Mouse (Mus musculus) splenic B cell, adult 2 months (primary cell): ENCODE results near the gene Xntrpc.
A peak's percentile ranks its signal among the peaks of the same experiment; 100 is the strongest.

ENCODE experiments used
- DNase-seq: peaks from one replicate; pipeline ENCODE4 v3.0.0-alpha.2; 2011; ENCODE audit warnings: low read depth, low spot score
- H3K27me3 ChIP-seq: 2 replicates; pipeline ENCODE4 v1.6.1; 2012; ENCODE audit warnings: mild to moderate bottlenecking, low read length, moderate library complexity, mixed read lengths; ENCODE audit not compliant: control insufficient read depth, poor library complexity, insufficient read depth, severe bottlenecking
- H3K36me3 ChIP-seq: 2 replicates; pipeline ENCODE4 v1.6.1; 2012; ENCODE audit warnings: mild to moderate bottlenecking, low read length, moderate library complexity, mixed read lengths; ENCODE audit not compliant: control insufficient read depth, poor library complexity, insufficient read depth, severe bottlenecking

Xntrpc gene

GRCm38 (mm10) chr7:102102241-102102640 is 36.7 kb downstream of the Xntrpc start:
- no peaks in the 10 kb centered on the region; the same call in 1 of the 2 replicates for H3K27me3 ChIP-seq
- DNase-seq: no peak
- no peaks in the 10 kb centered on the region for H3K36me3 ChIP-seq

GRCm38 (mm10) chr7:102102696-102103095 is 37.2 kb downstream of the Xntrpc start:
- Histone ChIP-seq H3K36me3 (no peaks in the 10 kb centered on the region), H3K27me3 (no peaks in the 10 kb centered on the region; the same call in 1 of the 2 replicates)
- no peak for DNase-seq

- H3K36me3 ChIP-seq: no peaks in the 10 kb centered on the region
- no peaks in the 10 kb centered on the region; the same call in 1 of the 2 replicates for H3K27me3 ChIP-seq
- DNase-seq: no peak
These were observed 38.0 kb downstream of the Xntrpc start for GRCm38 (mm10) chr7:102103555-102103954.

GRCm38 (mm10) chr7:102104126-102104525 is 38.6 kb downstream of the Xntrpc start:
- DNase-seq: no peak
- Histone ChIP-seq H3K36me3 (no peaks in the 10 kb centered on the region), H3K27me3 (no peaks in the 10 kb centered on the region; the same call in 1 of the 2 replicates)

GRCm38 (mm10) chr7:102106700-102107141 is 41.2 kb downstream of the Xntrpc start:
- no peaks in the 10 kb centered on the region; the same call in 1 of the 2 replicates for H3K27me3 ChIP-seq
- DNase-seq: peak; percentile 14
- H3K36me3 ChIP-seq: no peaks in the 10 kb centered on the region

- no peaks in the 10 kb centered on the region; the same call in 1 of the 2 replicates for H3K27me3 ChIP-seq
- DNase-seq: no peak
- H3K36me3 ChIP-seq: no peaks in the 10 kb centered on the region
These were observed 42.7 kb downstream of the Xntrpc start for GRCm38 (mm10) chr7:102108206-102108605.

GRCm38 (mm10) chr7:102109171-102109570 is 43.7 kb downstream of the Xntrpc start, which contains the start of gene Art5:
Gene Art5 (minus strand): TSS chr7:102109489.
- Histone ChIP-seq H3K27me3 (no peaks in the 10 kb centered on the region; the same call in 1 of the 2 replicates), H3K36me3 (no peaks in the 10 kb centered on the region)
- no peak for DNase-seq

GRCm38 (mm10) chr7:102109746-102110145 is 44.2 kb downstream of the Xntrpc start:
- H3K36me3 ChIP-seq: no peaks in the 10 kb centered on the region
- DNase-seq: no peak

GRCm38 (mm10) chr7:102113151-102113729 is 47.7 kb downstream of the Xntrpc start:
- DNase-seq: no peak
- no peaks in the 10 kb centered on the region for H3K27me3 ChIP-seq

More at GRCm38 (mm10) chr7:102109746-102110145, 44.2 kb downstream of the Xntrpc start:
- H3K27me3 ChIP-seq: no peaks in the 10 kb centered on the region; the same call in 1 of the 2 replicates

GRCm38 (mm10) chr7:102116579-102117331 is 51.2 kb downstream of the Xntrpc start, which contains the start of gene Chrna10:
Gene Chrna10 (minus strand): TSS chr7:102116828.
- H3K27me3 ChIP-seq: no peaks in the 10 kb centered on the region
- peaks cover 6% of the 10 kb centered on the region; the same call in 1 of the 2 replicates for H3K36me3 ChIP-seq
- DNase-seq: no peak

More at GRCm38 (mm10) chr7:102113151-102113729, 47.7 kb downstream of the Xntrpc start:
- H3K36me3 ChIP-seq: no peaks in the 10 kb centered on the region

GRCm38 (mm10) chr7:102117382-102117781 is 51.9 kb downstream of the Xntrpc start:
- Histone ChIP-seq H3K36me3 (peaks cover 7% of the 10 kb centered on the region; the same call in 1 of the 2 replicates), H3K27me3 (no peaks in the 10 kb centered on the region)
- no peak for DNase-seq

- no peaks in the 10 kb centered on the region for H3K27me3 ChIP-seq
- peaks cover 8% of the 10 kb centered on the region; the same call in 1 of the 2 replicates for H3K36me3 ChIP-seq
- DNase-seq: no peak
These were observed 54.8 kb downstream of the Xntrpc start for GRCm38 (mm10) chr7:102120326-102120725.

- DNase-seq: no peak
- H3K27me3 ChIP-seq: no peaks in the 10 kb centered on the region
- H3K36me3 ChIP-seq: peaks cover 18% of the 10 kb centered on the region
These were observed 66.9 kb downstream of the Xntrpc start for GRCm38 (mm10) chr7:102132395-102132794.

GRCm38 (mm10) chr7:102137464-102137863 is 72.0 kb downstream of the Xntrpc start:
- peak; percentile 63 for DNase-seq
- peaks cover 14% of the 10 kb centered on the region for H3K36me3 ChIP-seq
- no peaks in the 10 kb centered on the region for H3K27me3 ChIP-seq

- DNase-seq: no peak
- peaks cover 14% of the 10 kb centered on the region for H3K36me3 ChIP-seq
- H3K27me3 ChIP-seq: no peaks in the 10 kb centered on the region
These were observed 72.4 kb downstream of the Xntrpc start for GRCm38 (mm10) chr7:102137898-102138297.
